Mouse (Mus musculus): ENCODE measurements around the gene Tspan13. TPM values are rescaled to one million over a fixed set of nuclear protein-coding genes. Genes with fewer than 3 reads are reported as not detected.

Gene Tspan13
- total and polyA plus RNA-seq, 2 experiments from 2014 or later = 250 to 378 TPM

GRCm38 (mm10) chr12:35966098-35966767 is 76.1 kb downstream of the Tspan13 start:
- no peaks in the 10 kb centered on the region for H3K36me3 ChIP-seq (ENCODE audit: insufficient read depth, low read length)
- no peak for TF ChIP-seq CTCF (IDR thresholded peaks at IDR 0.05; ENCODE audit: low read depth)
- H3K27ac ChIP-seq = no peak overlapping the region
- WGBS = 71% methylated on average over 7 of the region's 7 CpGs
- no peak overlapping the region for H3K4me2 ChIP-seq (ENCODE audit: low read depth, low read length)
- H3K9ac ChIP-seq (replicated peaks; ENCODE audit: low read length) = no peak overlapping the region
- H3K9me3 ChIP-seq (ENCODE audit: low read length) = no peaks in the 10 kb centered on the region
- H3K27me3 ChIP-seq (ENCODE audit: insufficient read depth, low read length) = no peaks in the 10 kb centered on the region
- ATAC-seq = no peak
- no peak for DNase-seq (ENCODE audit: low spot score)
- no peaks in the 10 kb centered on the region for H3K4me1 ChIP-seq (ENCODE audit: insufficient read depth, low read length)
- no peak overlapping the region for H3K4me3 ChIP-seq (ENCODE audit: low read length)

Other genes starting within 250 kb of the Tspan13 start
- gene Agr3, start 116.9 kb downstream of the Tspan13 start, total RNA-seq (2014; rRNA removed) = 1.6 TPM in 1 of 2 replicates, not detected in the other
- gene Agr3, start 116.9 kb downstream of the Tspan13 start, polyA plus RNA-seq (2015; fragmentation: Nextera tagmentation; extraction: Ambion mirVana) = 0.24 and 0.67 TPM in 2 replicates
- not detected in 2 replicates for gene Agr2, start 49.6 kb downstream of the Tspan13 start, total RNA-seq (2014; rRNA removed)
- 0.25 TPM in 1 of 2 replicates, not detected in the other for gene Agr2, start 49.6 kb downstream of the Tspan13 start, polyA plus RNA-seq (2015; fragmentation: Nextera tagmentation; extraction: Ambion mirVana)
- 51.0 and 56.3 TPM in 2 replicates for gene Ankmy2, start 114.6 kb upstream of the Tspan13 start, total RNA-seq (2014; rRNA removed)
- 72.1 and 74.1 TPM in 2 replicates for gene Ankmy2, start 114.6 kb upstream of the Tspan13 start, polyA plus RNA-seq (2015; fragmentation: Nextera tagmentation; extraction: Ambion mirVana)
- gene Bzw2, start 115.6 kb upstream of the Tspan13 start, total RNA-seq (2014; rRNA removed) = 156 and 184 TPM in 2 replicates
- gene Bzw2, start 115.6 kb upstream of the Tspan13 start, polyA plus RNA-seq (2015; fragmentation: Nextera tagmentation; extraction: Ambion mirVana) = 254 and 263 TPM in 2 replicates
- not detected in 2 replicates for gene Lrrc72, start 210.9 kb upstream of the Tspan13 start, total RNA-seq (2014; rRNA removed)
- not detected in 2 replicates for gene Lrrc72, start 210.9 kb upstream of the Tspan13 start, polyA plus RNA-seq (2015; fragmentation: Nextera tagmentation; extraction: Ambion mirVana)